Mouse (Mus musculus): ENCODE data around the gene Sdhaf4. TPM values are rescaled to one million over a fixed set of nuclear protein-coding genes. Genes with fewer than 3 reads are reported as not detected.

Sdhaf4 gene
- polyA plus RNA-seq, 1 experiment from 2014 or later, result 103 TPM

DNA sequence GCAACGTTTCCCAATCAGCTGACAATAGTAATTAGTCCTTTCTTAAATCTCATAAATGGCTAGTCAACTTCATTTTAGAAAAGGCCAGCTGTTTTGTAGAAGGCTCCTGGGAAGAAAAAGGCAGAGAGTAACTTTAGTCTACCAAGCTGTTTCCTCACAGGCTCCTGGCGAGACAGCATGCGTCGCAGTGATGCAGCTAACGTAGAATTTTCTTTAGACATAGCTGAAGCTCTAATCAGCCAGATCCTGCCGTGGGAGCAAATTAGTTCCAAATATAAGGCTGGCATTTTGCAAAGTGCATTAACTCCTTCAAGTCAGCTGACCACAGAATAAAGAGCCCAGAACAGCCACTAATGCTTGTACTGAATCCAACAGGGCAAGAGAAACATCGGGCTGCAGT lies 57.2 kb downstream of the Sdhaf4 start:
- no peaks in the 10 kb centered on the region for H3K36me3 ChIP-seq
- H3K4me3 ChIP-seq, result no peak overlapping the region
- H3K4me2 ChIP-seq, result no peak overlapping the region
- WGBS, result 60% methylated on average over 7 of the region's 7 CpGs
- H3K9me3 ChIP-seq, result no peaks in the 10 kb centered on the region
- H3K4me1 ChIP-seq (replicated peaks), result 0 out of 2 replicates have a peak, but pooled peaks cover 8% of the 10 kb centered on the region
- H3K27me3 ChIP-seq, result no peaks in the 10 kb centered on the region
- H3K9ac ChIP-seq, result no peak overlapping the region
- H3K27ac ChIP-seq (replicated peaks), result no peak overlapping the region
- ATAC-seq (ENCODE audit: low read depth), result no peak

Other genes with a start within 250 kb of the Sdhaf4 start
- 19.6 and 20.0 TPM in 2 replicates for gene B3gat2, start 243.9 kb downstream of the Sdhaf4 start, polyA plus RNA-seq (2015; fragmentation: Nextera tagmentation; extraction: Ambion mirVana)
- 95.6 and 95.8 TPM in 2 replicates for gene Smap1, start 83.3 kb downstream of the Sdhaf4 start, polyA plus RNA-seq (2015; fragmentation: Nextera tagmentation; extraction: Ambion mirVana)
- 39.3 and 39.5 TPM in 2 replicates for gene Fam135a, start 94.7 kb upstream of the Sdhaf4 start, polyA plus RNA-seq (2015; fragmentation: Nextera tagmentation; extraction: Ambion mirVana)
- 11.9 and 21.7 TPM in 2 replicates for gene Col9a1, start 172.0 kb upstream of the Sdhaf4 start, polyA plus RNA-seq (2015; fragmentation: Nextera tagmentation; extraction: Ambion mirVana)